Mouse (Mus musculus): ENCODE measurements around the gene Hist1h4i.
"Not testable (repeated sequence)": the region's sequence is repeated elsewhere in the genome, so short reads cannot be mapped to it uniquely, and the experiment has no call there.

Hist1h4i gene

GRCm38 (mm10) chr13:22041142-22041536 is at the start of gene Hist1h4i:
Gene Hist1h4i, minus strand, starts transcription at chr13:22041362.
- peak; percentile 97 for DNase-seq

- not testable (repeated sequence) for DNase-seq
These were observed 43.0 kb upstream of the Hist1h4i start, which contains the start of gene Vmn1r188 for GRCm38 (mm10) chr13:22084140-22084539. Gene Vmn1r188, plus strand, starts transcription at chr13:22084440.

- no peak for DNase-seq
These were observed 22.3 kb upstream of the Hist1h4i start for GRCm38 (mm10) chr13:22063468-22063867.

- DNase-seq, result no peak
These were observed 20.3 kb upstream of the Hist1h4i start for GRCm38 (mm10) chr13:22061422-22061821.

GRCm38 (mm10) chr13:22053754-22054153 is 12.6 kb upstream of the Hist1h4i start:
- DNase-seq, result no peak

GRCm38 (mm10) chr13:22051523-22051859 is 10.3 kb upstream of the Hist1h4i start:
- DNase-seq, result no peak

GRCm38 (mm10) chr13:22050591-22051522 is 9.7 kb upstream of the Hist1h4i start:
- DNase-seq, result peak; percentile 94

- peak; percentile 27 for DNase-seq
These were observed 8.7 kb upstream of the Hist1h4i start for GRCm38 (mm10) chr13:22049737-22050440.

GRCm38 (mm10) chr13:22049041-22049440 is 7.9 kb upstream of the Hist1h4i start:
- DNase-seq, result no peak

- no peak for DNase-seq
These were observed 4.1 kb upstream of the Hist1h4i start for GRCm38 (mm10) chr13:22045311-22045710.

- no peak for DNase-seq
These were observed 3.4 kb upstream of the Hist1h4i start for GRCm38 (mm10) chr13:22044432-22045155.

GRCm38 (mm10) chr13:22043503-22044431 is 2.6 kb upstream of the Hist1h4i start:
- DNase-seq, result peak; percentile 71

GRCm38 (mm10) chr13:22042568-22043502 is 1.7 kb upstream of the Hist1h4i start, which contains the start of the genes Hist1h2ag and Hist1h2bj:
Gene Hist1h2ag, minus strand, starts transcription at chr13:22042944.
Gene Hist1h2bj, plus strand, starts transcription at chr13:22043214.
- DNase-seq, result peak; percentile 97

GRCm38 (mm10) chr13:22041651-22042567 is 747 bp upstream of the Hist1h4i start:
- no peak for DNase-seq

- no peak for DNase-seq
These were observed 559 bp downstream of the Hist1h4i start for GRCm38 (mm10) chr13:22040464-22041141.

- DNase-seq, result no peak
These were observed 1.2 kb downstream of the Hist1h4i start for GRCm38 (mm10) chr13:22039951-22040463.

- no peak for DNase-seq
These were observed 1.8 kb downstream of the Hist1h4i start for GRCm38 (mm10) chr13:22039364-22039763.

GRCm38 (mm10) chr13:22037415-22037814 is 3.7 kb downstream of the Hist1h4i start:
- DNase-seq, result no peak

- no peak for DNase-seq
These were observed 4.2 kb downstream of the Hist1h4i start for GRCm38 (mm10) chr13:22036986-22037385.

Measured in lung, postnatal 36 days (tissue).